ENCODE assay signal across 12 mouse cellular contexts in the genomic region with DNA sequence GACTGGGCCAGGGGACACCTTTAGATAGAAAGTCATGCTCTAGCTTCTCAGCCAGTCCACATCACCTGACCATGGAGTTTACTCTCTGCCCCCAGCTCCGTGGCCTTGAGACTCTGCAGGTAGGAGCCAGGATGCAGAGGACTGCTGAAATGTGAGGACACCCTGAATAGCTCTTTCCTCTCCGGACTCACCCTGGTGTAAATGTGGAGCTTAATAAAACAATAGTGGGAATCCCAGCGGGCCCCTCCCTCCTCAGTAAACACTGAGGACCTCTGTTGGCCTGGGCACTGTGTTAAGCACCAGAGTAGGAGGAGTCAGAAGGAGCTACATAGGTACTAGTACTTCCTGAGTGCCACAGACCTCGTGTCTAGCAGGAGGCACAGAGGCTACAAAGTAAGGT. TPM values are rescaled to one million over a fixed set of nuclear protein-coding genes. Genes with fewer than 3 reads are reported as not detected.
DNase-seq lines count a peak whose midpoint lies in the region; ATAC-seq and TF ChIP-seq lines count a peak whose summit lies in the region.
"Had no signal": no experiment of that assay in that cellular context is flagged by ENCODE, and none has a peak within 500 bp of the region (broad histone marks: within the 10 kb centered on the region; RNA-seq: fewer than 3 reads in every experiment).

No protein-coding gene starts in this region.

- H3K4me2 ChIP-seq in kidney, embryonic 16.5 days (replicated peaks; ENCODE audit: low read depth, low read length), result no peak overlapping the region
- H3K4me2 ChIP-seq in hindbrain, embryonic 16.5 days (ENCODE audit: low read length), result no peak overlapping the region

- no peaks in the 10 kb centered on the region for H3K36me3 ChIP-seq in kidney, embryonic 16.5 days (ENCODE audit: insufficient read depth, low read length)
- H3K36me3 ChIP-seq in small intestine, adult 2 months (ENCODE audit: control insufficient read depth, insufficient read depth, low read length), result no peaks in the 10 kb centered on the region
- no peaks in the 10 kb centered on the region for H3K36me3 ChIP-seq in hindbrain, embryonic 16.5 days (ENCODE audit: control insufficient read depth, insufficient read depth, low read length)
- H3K36me3 ChIP-seq in midbrain, embryonic 10.5 days, result no peaks in the 10 kb centered on the region
- H3K36me3 ChIP-seq: hindbrain, embryonic 10.5 days had no signal

- H3K27me3 ChIP-seq in kidney, embryonic 16.5 days (ENCODE audit: insufficient read depth, low read length), result no peaks in the 10 kb centered on the region
- H3K27me3 ChIP-seq in small intestine, adult 2 months (ENCODE audit: control insufficient read depth, insufficient read depth, low read length), result no peaks in the 10 kb centered on the region
- H3K27me3 ChIP-seq in hindbrain, embryonic 16.5 days (replicated peaks; ENCODE audit: control insufficient read depth, insufficient read depth, low read length), result no peaks in the 10 kb centered on the region
- no peaks in the 10 kb centered on the region; the same call in 1 of the 2 replicates for H3K27me3 ChIP-seq in midbrain, embryonic 10.5 days (ENCODE audit: low read depth, poor library complexity, severe bottlenecking)

- no peak for ATAC-seq in kidney, embryonic 16.5 days (ENCODE audit: low FRiP score, low TSS enrichment)
- ATAC-seq in hindbrain, embryonic 16.5 days, result no peak
- ATAC-seq: CD4-positive, CD25-positive, alpha-beta regulatory T cell, adult 4 months had no signal

- no peak for TF ChIP-seq POLR2A in small intestine, adult 2 months (IDR thresholded peaks at IDR 0.05; ENCODE audit: low read depth, low read length)

- no peak overlapping the region for H3K27ac ChIP-seq in kidney, embryonic 16.5 days (ENCODE audit: low read length)
- 0 out of 2 replicates have a peak overlapping the region, but pooled peaks have one; percentile 12 for H3K27ac ChIP-seq in small intestine, adult 2 months (ENCODE audit: insufficient read depth, low read depth, low read length)
- H3K27ac ChIP-seq in hindbrain, embryonic 16.5 days (ENCODE audit: low read depth, low read length), result no peak overlapping the region
- H3K27ac ChIP-seq in midbrain, embryonic 10.5 days (replicated peaks), result no peak overlapping the region
- H3K27ac ChIP-seq: hindbrain, embryonic 10.5 days; macrophage had no signal

- no peak for TF ChIP-seq CTCF in small intestine, adult 2 months (IDR thresholded peaks at IDR 0.05; ENCODE audit: extremely low read depth, insufficient read length, insufficient replicate concordance, low read depth, low read length)

- H3K9me3 ChIP-seq in kidney, embryonic 16.5 days (ENCODE audit: low read length), result no peaks in the 10 kb centered on the region
- no peaks in the 10 kb centered on the region for H3K9me3 ChIP-seq in hindbrain, embryonic 16.5 days (ENCODE audit: control insufficient read depth, low read length)
- no peaks in the 10 kb centered on the region for H3K9me3 ChIP-seq in midbrain, embryonic 10.5 days (replicated peaks)
- H3K9me3 ChIP-seq: hindbrain, embryonic 10.5 days had no signal

- no peak overlapping the region for H3K4me3 ChIP-seq in kidney, embryonic 16.5 days (ENCODE audit: low read length)
- no peak overlapping the region for H3K4me3 ChIP-seq in small intestine, adult 2 months (ENCODE audit: low read depth, low read length)
- no peak overlapping the region for H3K4me3 ChIP-seq in hindbrain, embryonic 16.5 days (ENCODE audit: low read length)
- no peak overlapping the region for H3K4me3 ChIP-seq in midbrain, embryonic 10.5 days
- H3K4me3 ChIP-seq: hindbrain, embryonic 10.5 days had no signal

- peak; percentile 53 for DNase-seq in kidney, adult 9 months
- peak; percentile 83 for DNase-seq in ZHBTc4 (ENCODE audit: low read depth, low spot score)
- DNase-seq in kidney, postnatal 14 days, result peak; percentile 36
- DNase-seq in midbrain, embryonic 10.5 days (ENCODE audit: low spot score), result no peak
- DNase-seq: cerebellum, postnatal 10 days; right cerebral cortex, postnatal 14 days had no signal

- WGBS in kidney, embryonic 16.5 days, result 29% methylated on average over 4 of the region's 4 CpGs
- WGBS in small intestine, adult 2 months, result 17% methylated on average over 4 of the region's 4 CpGs
- 54% methylated on average over 4 of the region's 4 CpGs for WGBS in hindbrain, embryonic 16.5 days
- 47% methylated on average over 4 of the region's 4 CpGs for WGBS in midbrain, embryonic 10.5 days

- H3K4me1 ChIP-seq in kidney, embryonic 16.5 days (ENCODE audit: insufficient read depth, low read length), result peaks cover 14% of the 10 kb centered on the region
- peaks cover 17% of the 10 kb centered on the region for H3K4me1 ChIP-seq in small intestine, adult 2 months (ENCODE audit: control insufficient read depth, insufficient read depth, insufficient read length, low read length)
- peaks cover 10% of the 10 kb centered on the region for H3K4me1 ChIP-seq in hindbrain, embryonic 16.5 days (ENCODE audit: control insufficient read depth, insufficient read depth, low read depth, low read length)
- peaks cover 29% of the 10 kb centered on the region for H3K4me1 ChIP-seq in midbrain, embryonic 10.5 days

- no peak overlapping the region for H3K9ac ChIP-seq in kidney, embryonic 16.5 days (replicated peaks; ENCODE audit: low read length)
- no peak overlapping the region for H3K9ac ChIP-seq in hindbrain, embryonic 16.5 days (ENCODE audit: low read depth, low read length)

RNA-seq across cellular contexts. Expression of gene Acsl1, which starts 13.2 kb away (rescaled TPM):
- 20.6 and 21.3 TPM in 2 replicates for polyA plus RNA-seq in kidney, embryonic 16.5 days (2015; fragmentation: Nextera tagmentation; extraction: Ambion mirVana)
- polyA plus RNA-seq in small intestine, adult 2 months (2012; rRNA removed), result 17.6 and 23.0 TPM in 2 replicates
- 19.5 and 22.1 TPM in 2 replicates for polyA plus RNA-seq in hindbrain, embryonic 16.5 days (2015; fragmentation: Nextera tagmentation; extraction: Ambion mirVana)
- 6.8 and 6.9 TPM in 2 replicates for polyA plus RNA-seq in midbrain, embryonic 10.5 days (2016; fragmentation: Nextera tagmentation; extraction: Ambion mirVana)
